Mouse (Mus musculus) kidney, adult 2 months (tissue): ENCODE measurements around the gene Tmbim1.

Source experiments
- CTCF ChIP-seq: fragments of 200-500 bp; conservative IDR thresholded peaks from 2 replicates; pipeline ENCODE4 v1.5.1; 2011; ENCODE audit warnings: low read depth, mild to moderate bottlenecking, control low read depth, low read length, moderate library complexity, mixed read lengths; ENCODE audit not compliant: insufficient read depth, insufficient read length
- POLR2A ChIP-seq: fragments of 200-500 bp; IDR thresholded peaks from one replicate; pipeline ENCODE4 v1.6.1; 2011; ENCODE audit warnings: low read depth, low read length, control low read depth

DNA sequence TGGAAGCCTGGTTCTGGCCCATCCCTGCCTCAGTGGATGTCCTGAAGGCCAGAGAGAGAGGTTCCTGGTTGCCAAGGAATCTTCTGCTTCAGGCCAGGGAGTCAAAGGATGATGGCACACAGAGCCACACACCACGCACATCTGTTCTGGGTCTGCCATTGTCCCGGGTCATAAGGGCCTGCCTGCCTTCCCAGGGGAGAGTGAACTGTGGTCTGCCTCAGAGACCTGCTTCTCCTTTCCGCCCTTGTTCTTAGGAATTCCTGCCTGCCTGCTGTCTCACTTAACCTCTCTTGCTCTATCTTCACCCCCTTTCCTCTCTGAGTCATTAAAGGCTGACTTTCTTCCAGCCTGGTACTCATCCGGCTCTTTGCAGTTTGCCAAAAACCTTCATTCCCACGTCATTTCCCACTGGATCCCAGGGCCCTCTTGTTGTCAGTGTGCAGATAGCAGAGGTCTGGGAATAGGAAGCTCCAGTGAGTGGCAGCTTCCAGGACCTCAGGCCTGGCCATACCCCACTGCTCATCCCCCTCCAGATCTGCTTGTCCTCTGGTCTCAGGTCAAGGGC lies 47.2 kb upstream of the Tmbim1 start:
- TF ChIP-seq POLR2A (no peak), CTCF (no peak)
